Mouse (Mus musculus) kidney, embryonic 16.5 days (tissue): ENCODE measurements around the gene Evi2b. TPM values are rescaled to one million over a fixed set of nuclear protein-coding genes. Genes with fewer than 3 reads are reported as not detected.

Experiments
- polyA plus RNA-seq: library from polyadenylated mRNA; unstranded; fragments of >200 nt; fragmentation: Nextera tagmentation; extraction: Ambion mirVana; gene quantifications from 2 replicates; pipeline ENCODE4 v1.2.1, GENCODE M21; 2015

Evi2b gene
- polyA plus RNA-seq, 1 experiment from 2014 or later, result 0.60 TPM

Other genes with a start within 250 kb of the Evi2b start
- not detected in 2 replicates for gene Gm9964, start 226.9 kb downstream of the Evi2b start, polyA plus RNA-seq
- 6.6 and 7.8 TPM in 2 replicates for gene Nf1, start 184.1 kb downstream of the Evi2b start, polyA plus RNA-seq
- gene Omg, start 19.7 kb downstream of the Evi2b start, polyA plus RNA-seq, result 0.14 and 0.45 TPM in 2 replicates
- 0.51 and 0.56 TPM in 2 replicates for gene Evi2, start 6.8 kb upstream of the Evi2b start, polyA plus RNA-seq
- gene Evi2a, start 6.8 kb upstream of the Evi2b start, polyA plus RNA-seq, result 2.3 and 4.0 TPM in 2 replicates
- gene Rab11fip4, start 67.5 kb upstream of the Evi2b start, polyA plus RNA-seq, result 11.0 and 11.4 TPM in 2 replicates